Mouse (Mus musculus): ENCODE measurements around the gene Ints7.

- TF ChIP-seq CTCF (IDR thresholded peaks at IDR 0.05; ENCODE audit: low read depth) (no peak), EP300 (IDR thresholded peaks at IDR 0.05; ENCODE audit: low read depth) (no peak)
Measured at GRCm38 (mm10) chr1:191534896-191535295, 40.5 kb upstream of the Ints7 start.
